Mouse (Mus musculus) hindbrain, embryonic 16.5 days (tissue): ENCODE results near the gene Ppp2r5a. TPM values are rescaled to one million over a fixed set of nuclear protein-coding genes. Genes with fewer than 3 reads are reported as not detected.

ENCODE experiments used
- ATAC-seq: fragments of 200-750 bp; cut with Nextera tagmentation; 2 replicates; pipeline ENCODE4 v1.8.0; 2017; ENCODE audit warnings: moderate TSS enrichment, moderate library complexity
- H3K27ac ChIP-seq: fragments of 300-500 bp; sonication (generic); 2 replicates; pipeline ENCODE4 v1.5.1; 2014; ENCODE audit warnings: low read depth, mild to moderate bottlenecking, control low read depth, low read length, moderate library complexity
- H3K27me3 ChIP-seq: fragments of 300-500 bp; sonication (generic); replicated peaks from 2 replicates; pipeline ENCODE4 v1.6.1; 2014; ENCODE audit warnings: low read length; ENCODE audit not compliant: control insufficient read depth, insufficient read depth
- H3K36me3 ChIP-seq: fragments of 300-500 bp; sonication (generic); 2 replicates; pipeline ENCODE4 v1.6.1; 2014; ENCODE audit warnings: mild to moderate bottlenecking, low read length, moderate library complexity, mixed read lengths; ENCODE audit not compliant: control insufficient read depth, insufficient read depth
- H3K4me1 ChIP-seq: fragments of 300-500 bp; sonication (generic); 2 replicates; pipeline ENCODE4 v1.6.1; 2014; ENCODE audit warnings: low read depth, low read length; ENCODE audit not compliant: control insufficient read depth, insufficient read depth
- H3K4me2 ChIP-seq: fragments of 300-500 bp; sonication (generic); 2 replicates; pipeline ENCODE4 v1.6.1; 2014; ENCODE audit warnings: mild to moderate bottlenecking, low read length, control low read depth, moderate library complexity
- H3K4me3 ChIP-seq: fragments of 300-500 bp; sonication (generic); 2 replicates; pipeline ENCODE4 v1.5.1; 2014; ENCODE audit warnings: mild to moderate bottlenecking, low read length, control low read depth, moderate library complexity
- H3K9ac ChIP-seq: fragments of 300-500 bp; sonication (generic); 2 replicates; pipeline ENCODE4 v1.6.1; 2014; ENCODE audit warnings: low read depth, mild to moderate bottlenecking, control low read depth, low read length, moderate library complexity
- H3K9me3 ChIP-seq: fragments of 300-500 bp; sonication (generic); 2 replicates; pipeline ENCODE4 v1.6.1; 2014; ENCODE audit warnings: mild to moderate bottlenecking, low read length, moderate library complexity; ENCODE audit not compliant: control insufficient read depth
- WGBS: fragments of 180-500 bp; shearing (Covaris S2); extraction: QIAGEN DNeasy Blood & Tissue Kit; methylation state at CpG from one replicate; pipeline ENCODE4 v1.1.7; 2014; 5-methylcytosine and 5-hydroxymethylcytosine counted together
- polyA plus RNA-seq: library from polyadenylated mRNA; unstranded; fragments of >200 nt; fragmentation: Nextera tagmentation; extraction: Ambion mirVana; gene quantifications from 2 replicates; pipeline ENCODE4 v1.2.1, GENCODE M21; 2015

Gene Ppp2r5a
- polyA plus RNA-seq, 1 experiment from 2014 or later = 6.3 TPM

DNA sequence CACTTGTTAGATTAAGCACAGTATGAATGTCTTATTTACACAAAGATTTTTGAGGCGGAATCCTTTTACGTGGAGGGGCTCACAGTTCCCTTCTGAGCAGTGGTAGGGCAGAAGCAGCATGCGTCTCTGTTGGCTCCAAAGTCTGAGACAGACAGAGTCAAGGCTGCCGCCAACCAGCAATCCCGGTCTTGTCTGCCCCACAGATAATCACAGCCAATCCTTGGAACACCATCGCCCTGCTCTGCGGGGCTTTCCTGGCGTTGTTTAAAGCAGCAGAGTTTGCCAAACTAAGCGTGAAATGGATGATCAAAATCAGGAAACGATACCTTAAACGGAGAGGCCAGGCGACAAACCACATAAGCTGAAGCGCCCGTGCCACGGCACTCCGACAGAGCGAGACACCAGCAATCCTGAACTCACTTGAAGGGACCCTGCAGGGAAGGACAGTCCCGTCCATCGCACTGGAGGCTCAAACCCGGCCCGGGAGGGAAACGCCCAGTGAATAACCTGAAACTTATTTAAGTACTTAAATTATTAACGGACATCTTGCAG, 53.5 kb downstream of the Ppp2r5a start:
- no peak overlapping the region for H3K4me3 ChIP-seq
- no peak overlapping the region for H3K27ac ChIP-seq
- H3K4me2 ChIP-seq = no peak overlapping the region
- ATAC-seq = no peak
- peaks cover 32% of the 10 kb centered on the region for H3K36me3 ChIP-seq
- H3K4me1 ChIP-seq = no peaks in the 10 kb centered on the region
- WGBS = 81% methylated on average over 23 of the region's 23 CpGs
- H3K9ac ChIP-seq = no peak overlapping the region
- no peaks in the 10 kb centered on the region for H3K27me3 ChIP-seq
- no peaks in the 10 kb centered on the region for H3K9me3 ChIP-seq

DNA sequence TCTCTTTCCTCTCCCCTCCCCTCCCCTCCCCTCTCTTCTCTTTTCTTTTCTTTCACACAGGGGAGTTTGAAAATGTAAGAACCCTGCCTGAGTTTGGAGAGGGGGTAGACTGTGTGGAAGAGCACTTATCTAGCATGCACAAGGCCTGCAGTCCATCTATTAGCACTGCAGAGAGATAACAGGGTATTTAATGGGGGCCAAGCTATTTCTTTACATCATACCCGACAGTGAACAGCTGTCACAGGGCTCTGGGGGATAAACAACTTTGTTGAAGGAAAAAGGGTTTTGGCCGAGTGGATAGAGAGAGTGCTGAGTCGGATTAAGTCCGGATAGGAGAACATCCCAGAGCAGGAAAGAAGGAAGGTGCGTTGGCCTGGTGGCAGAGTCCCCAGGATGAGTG, 54.1 kb downstream of the Ppp2r5a start:
- H3K36me3 ChIP-seq = peaks cover 30% of the 10 kb centered on the region
- no peak overlapping the region for H3K4me2 ChIP-seq
- no peaks in the 10 kb centered on the region for H3K4me1 ChIP-seq
- no peaks in the 10 kb centered on the region for H3K9me3 ChIP-seq
- H3K4me3 ChIP-seq = no peak overlapping the region
- H3K9ac ChIP-seq = no peak overlapping the region
- WGBS = 67% methylated on average over 5 of the region's 5 CpGs
- H3K27me3 ChIP-seq = no peaks in the 10 kb centered on the region
- no peak for ATAC-seq
- no peak overlapping the region for H3K27ac ChIP-seq

GRCm38 (mm10) chr1:191348592-191348991, 54.5 kb downstream of the Ppp2r5a start:
- no peak for ATAC-seq
- Histone ChIP-seq H3K9me3 (no peaks in the 10 kb centered on the region), H3K4me2 (no peak overlapping the region), H3K9ac (no peak overlapping the region), H3K27ac (no peak overlapping the region), H3K36me3 (peaks cover 28% of the 10 kb centered on the region), H3K4me1 (no peaks in the 10 kb centered on the region), H3K27me3 (no peaks in the 10 kb centered on the region), H3K4me3 (no peak overlapping the region)
- 100% methylated on average over 2 of the region's 2 CpGs for WGBS

- Histone ChIP-seq H3K9me3 (no peaks in the 10 kb centered on the region), H3K4me3 (no peak overlapping the region), H3K27me3 (no peaks in the 10 kb centered on the region), H3K4me2 (no peak overlapping the region), H3K27ac (no peak overlapping the region), H3K36me3 (peaks cover 30% of the 10 kb centered on the region), H3K4me1 (no peaks in the 10 kb centered on the region), H3K9ac (no peak overlapping the region)
- no peak for ATAC-seq
- 94% methylated on average over 8 of the region's 8 CpGs for WGBS
Observed at GRCm38 (mm10) chr1:191347602-191348001, 55.5 kb downstream of the Ppp2r5a start.

DNA sequence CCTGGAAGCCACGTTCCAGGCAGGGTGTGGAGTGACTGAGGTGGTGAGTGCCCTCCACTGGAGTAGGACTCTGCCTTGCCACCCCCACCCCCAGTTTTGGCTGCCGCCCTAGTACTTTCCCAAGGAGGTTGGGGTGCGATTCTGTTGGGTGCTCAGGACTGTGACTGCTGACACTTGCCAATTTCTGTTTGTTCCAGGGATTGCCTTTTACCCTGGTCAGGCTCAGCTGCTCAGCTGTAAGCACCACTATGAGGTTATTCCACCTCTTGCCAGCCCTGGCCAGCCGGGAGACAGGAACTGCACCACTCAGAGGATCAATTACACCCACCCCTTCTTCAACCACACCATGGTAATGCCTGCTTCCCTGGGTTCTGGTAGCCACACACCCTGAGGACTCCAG, 62.5 kb downstream of the Ppp2r5a start:
- ATAC-seq = no peak
- Histone ChIP-seq H3K9me3 (no peaks in the 10 kb centered on the region), H3K9ac (no peak overlapping the region), H3K4me3 (no peak overlapping the region), H3K27ac (no peak overlapping the region), H3K4me1 (no peaks in the 10 kb centered on the region), H3K4me2 (no peak overlapping the region), H3K36me3 (peaks cover 40% of the 10 kb centered on the region), H3K27me3 (no peaks in the 10 kb centered on the region)
- WGBS = 94% methylated on average over 4 of the region's 4 CpGs

DNA sequence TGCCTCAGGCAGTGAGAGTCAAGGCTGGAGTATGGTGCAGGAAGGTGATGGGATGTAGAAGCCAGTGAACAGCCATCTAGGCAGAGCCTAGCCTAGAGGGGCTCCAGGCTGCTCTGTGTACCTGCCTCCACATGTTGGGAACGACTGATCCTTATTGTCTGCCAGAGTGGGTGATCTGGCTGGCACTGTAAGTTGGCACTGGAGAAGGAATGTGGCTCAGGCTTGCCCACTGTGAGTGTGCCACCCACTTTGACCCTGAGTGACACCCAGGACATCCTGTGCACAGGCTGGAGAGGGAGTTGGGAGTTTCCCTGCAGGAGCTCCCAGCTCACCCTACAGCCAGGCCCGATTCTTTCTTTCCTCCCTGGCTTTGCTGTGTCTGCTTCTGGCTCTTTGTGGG, 63.2 kb downstream of the Ppp2r5a start:
- Histone ChIP-seq H3K9ac (no peak overlapping the region), H3K4me3 (no peak overlapping the region), H3K4me2 (no peak overlapping the region), H3K27ac (no peak overlapping the region), H3K27me3 (no peaks in the 10 kb centered on the region), H3K9me3 (no peaks in the 10 kb centered on the region), H3K36me3 (peaks cover 40% of the 10 kb centered on the region), H3K4me1 (no peaks in the 10 kb centered on the region)
- ATAC-seq = no peak
- 88% methylated on average over 2 of the region's 2 CpGs for WGBS

GRCm38 (mm10) chr1:191334500-191334899, 68.6 kb downstream of the Ppp2r5a start:
- Histone ChIP-seq H3K9me3 (no peaks in the 10 kb centered on the region), H3K4me2 (no peak overlapping the region), H3K36me3 (peaks cover 23% of the 10 kb centered on the region), H3K4me3 (no peak overlapping the region), H3K4me1 (no peaks in the 10 kb centered on the region), H3K27ac (no peak overlapping the region), H3K9ac (no peak overlapping the region), H3K27me3 (no peaks in the 10 kb centered on the region)
- no peak for ATAC-seq
- WGBS = 79% methylated on average over 5 of the region's 5 CpGs

GRCm38 (mm10) chr1:191330356-191330755, 72.7 kb downstream of the Ppp2r5a start:
- Histone ChIP-seq H3K9ac (no peak overlapping the region), H3K9me3 (no peaks in the 10 kb centered on the region), H3K4me1 (peaks cover 19% of the 10 kb centered on the region), H3K4me3 (no peak overlapping the region), H3K4me2 (no peak overlapping the region), H3K27me3 (no peaks in the 10 kb centered on the region), H3K36me3 (peaks cover 5% of the 10 kb centered on the region; the same call in 1 of the 2 replicates), H3K27ac (no peak overlapping the region)
- 82% methylated on average over 4 of the region's 4 CpGs for WGBS
- no peak for ATAC-seq

DNA sequence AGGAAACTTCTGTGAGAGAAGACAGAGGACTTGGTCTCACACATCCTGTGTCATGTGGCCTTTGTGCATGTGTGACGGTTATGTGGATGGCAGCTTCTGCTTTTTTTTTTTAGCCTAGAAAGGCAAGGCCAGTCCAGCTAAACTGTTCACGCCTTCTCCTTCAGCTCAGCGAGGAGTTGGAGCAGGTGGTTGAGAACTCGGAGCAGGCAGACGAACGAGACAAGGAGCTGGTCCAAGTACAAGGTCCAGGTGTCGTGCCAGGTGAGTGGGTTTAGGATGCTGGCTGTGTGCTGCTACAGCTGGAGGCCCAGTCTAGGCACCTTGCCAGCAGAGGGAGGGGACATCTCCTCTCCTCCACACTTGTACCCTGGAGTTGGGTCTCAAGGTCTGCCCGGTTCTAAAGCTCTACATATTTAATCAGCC, 75.0 kb downstream of the Ppp2r5a start:
- Histone ChIP-seq H3K4me3 (no peak overlapping the region), H3K27ac (no peak overlapping the region), H3K9ac (no peak overlapping the region), H3K4me2 (peak overlapping the region; percentile 18; the same call in 1 of the 2 replicates), H3K27me3 (no peaks in the 10 kb centered on the region), H3K4me1 (peaks cover 19% of the 10 kb centered on the region), H3K36me3 (no peaks in the 10 kb centered on the region; the same call in 1 of the 2 replicates), H3K9me3 (no peaks in the 10 kb centered on the region)
- ATAC-seq = no peak
- 79% methylated on average over 8 of the region's 8 CpGs for WGBS
